Mouse (Mus musculus) splenic B cell, adult 2 months (primary cell): ENCODE results near the gene Ptp4a2.
A peak's percentile ranks its signal among the peaks of the same experiment; 100 is the strongest.
"Not testable (repeated sequence)": the region's sequence is repeated elsewhere in the genome, so short reads cannot be mapped to it uniquely, and the experiment has no call there.

Experiments
- DNase-seq: peaks from one replicate; pipeline ENCODE4 v3.0.0-alpha.2; 2011; ENCODE audit warnings: low read depth, low spot score
- H3K27me3 ChIP-seq: 2 replicates; pipeline ENCODE4 v1.6.1; 2012; ENCODE audit warnings: mild to moderate bottlenecking, low read length, moderate library complexity, mixed read lengths; ENCODE audit not compliant: control insufficient read depth, poor library complexity, insufficient read depth, severe bottlenecking
- H3K36me3 ChIP-seq: 2 replicates; pipeline ENCODE4 v1.6.1; 2012; ENCODE audit warnings: mild to moderate bottlenecking, low read length, moderate library complexity, mixed read lengths; ENCODE audit not compliant: control insufficient read depth, poor library complexity, insufficient read depth, severe bottlenecking

Gene Ptp4a2

GRCm38 (mm10) chr4:129853996-129854395 is 43.0 kb downstream of the Ptp4a2 start:
- no peaks in the 10 kb centered on the region for H3K27me3 ChIP-seq
- peaks cover 11% of the 10 kb centered on the region for H3K36me3 ChIP-seq
- DNase-seq: no peak

- Histone ChIP-seq H3K36me3 (peaks cover 10% of the 10 kb centered on the region), H3K27me3 (no peaks in the 10 kb centered on the region)
- no peak for DNase-seq
These were observed 43.6 kb downstream of the Ptp4a2 start for GRCm38 (mm10) chr4:129854615-129855014.

- H3K36me3 ChIP-seq: peaks cover 10% of the 10 kb centered on the region
- no peak for DNase-seq
- H3K27me3 ChIP-seq: no peaks in the 10 kb centered on the region
These were observed 44.3 kb downstream of the Ptp4a2 start for GRCm38 (mm10) chr4:129855051-129855970.

- Histone ChIP-seq H3K27me3 (no peaks in the 10 kb centered on the region), H3K36me3 (no peaks in the 10 kb centered on the region)
- DNase-seq: peak; percentile 83
These were observed 49.4 kb downstream of the Ptp4a2 start for GRCm38 (mm10) chr4:129860456-129860855.

- DNase-seq: peak; percentile 81
- Histone ChIP-seq H3K27me3 (no peaks in the 10 kb centered on the region), H3K36me3 (no peaks in the 10 kb centered on the region)
These were observed 50.4 kb downstream of the Ptp4a2 start for GRCm38 (mm10) chr4:129861400-129861799.

- H3K36me3 ChIP-seq: no peaks in the 10 kb centered on the region
These were observed 51.3 kb downstream of the Ptp4a2 start for GRCm38 (mm10) chr4:129862357-129862756.

GRCm38 (mm10) chr4:129866171-129866570 is 55.2 kb downstream of the Ptp4a2 start:
- H3K27me3 ChIP-seq, H3K36me3 ChIP-seq, DNase-seq: not testable (repeated sequence)

More at GRCm38 (mm10) chr4:129862357-129862756, 51.3 kb downstream of the Ptp4a2 start:
- no peak for DNase-seq
- no peaks in the 10 kb centered on the region for H3K27me3 ChIP-seq

- no peak for DNase-seq
- no peaks in the 10 kb centered on the region; the same call in 1 of the 2 replicates for H3K27me3 ChIP-seq
- no peaks in the 10 kb centered on the region for H3K36me3 ChIP-seq
These were observed 57.2 kb downstream of the Ptp4a2 start for GRCm38 (mm10) chr4:129868211-129868610.

GRCm38 (mm10) chr4:129870483-129870882 is 59.5 kb downstream of the Ptp4a2 start:
- Histone ChIP-seq H3K27me3 (no peaks in the 10 kb centered on the region; the same call in 1 of the 2 replicates), H3K36me3 (no peaks in the 10 kb centered on the region)
- no peak for DNase-seq

GRCm38 (mm10) chr4:129872376-129872922 is 61.4 kb downstream of the Ptp4a2 start:
- H3K36me3 ChIP-seq: no peaks in the 10 kb centered on the region
- no peaks in the 10 kb centered on the region; the same call in 1 of the 2 replicates for H3K27me3 ChIP-seq
- no peak for DNase-seq

GRCm38 (mm10) chr4:129874805-129875204 is 63.8 kb downstream of the Ptp4a2 start:
- H3K27me3 ChIP-seq: no peaks in the 10 kb centered on the region
- no peaks in the 10 kb centered on the region for H3K36me3 ChIP-seq
- DNase-seq: no peak

- no peak for DNase-seq
- Histone ChIP-seq H3K27me3 (no peaks in the 10 kb centered on the region), H3K36me3 (no peaks in the 10 kb centered on the region)
These were observed 64.4 kb downstream of the Ptp4a2 start for GRCm38 (mm10) chr4:129875406-129875805.

GRCm38 (mm10) chr4:129876831-129877764 is 66.1 kb downstream of the Ptp4a2 start:
- DNase-seq: peak; percentile 53
- H3K27me3 ChIP-seq: no peaks in the 10 kb centered on the region
- H3K36me3 ChIP-seq: no peaks in the 10 kb centered on the region

- peak; percentile 69 for DNase-seq
- no peaks in the 10 kb centered on the region for H3K27me3 ChIP-seq
- no peaks in the 10 kb centered on the region for H3K36me3 ChIP-seq
These were observed 67.1 kb downstream of the Ptp4a2 start for GRCm38 (mm10) chr4:129877967-129878655.
